ENCODE assay signal across 8 mouse cellular contexts in the genomic region with DNA sequence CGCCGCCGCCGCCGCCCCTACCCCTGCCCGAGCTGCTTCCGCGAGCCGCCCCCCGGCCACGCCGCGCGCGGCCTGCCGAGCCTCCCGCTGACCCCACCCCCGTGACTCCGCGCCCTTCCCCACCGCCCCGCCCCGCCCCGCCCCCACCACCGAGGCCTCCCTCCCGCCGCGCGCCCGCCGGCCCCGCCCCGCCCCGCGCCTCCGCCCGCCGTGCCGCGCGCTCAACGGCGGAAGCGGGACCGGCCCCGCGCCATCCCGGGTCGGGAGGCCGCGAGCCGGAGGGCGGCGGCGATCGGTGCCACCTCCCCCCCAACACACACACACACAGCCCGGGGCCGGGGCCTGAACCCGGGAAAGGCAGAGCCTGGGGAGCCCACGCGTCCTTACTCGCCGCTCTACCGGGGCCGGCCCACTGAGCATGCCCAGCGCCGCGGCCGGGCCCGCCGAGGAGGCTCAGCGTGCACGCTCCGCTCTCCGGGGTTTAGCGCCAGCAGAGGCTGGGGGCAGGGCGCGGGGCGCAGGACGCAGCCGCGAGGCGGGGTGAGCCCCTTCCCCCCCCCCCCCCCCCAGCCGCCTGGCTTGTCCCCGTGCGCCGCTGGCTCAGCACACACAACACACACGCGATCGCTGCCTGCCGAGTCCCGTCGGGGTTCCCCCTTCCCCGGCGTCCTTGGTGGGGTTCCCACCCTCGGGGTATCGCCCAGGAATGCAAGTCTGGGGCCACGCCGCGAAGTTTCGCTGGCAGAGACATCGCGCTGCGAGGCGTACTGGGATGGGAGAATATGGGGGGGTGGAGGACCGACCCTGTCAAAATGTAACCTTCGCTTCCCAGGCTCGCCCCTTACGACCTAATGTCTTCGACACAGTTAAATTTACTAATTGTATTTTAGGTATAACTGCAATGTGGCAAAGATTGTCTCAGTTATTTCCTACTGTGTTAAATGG. TPM values are rescaled to one million over a fixed set of nuclear protein-coding genes. Genes with fewer than 3 reads are reported as not detected.
A peak's percentile ranks its signal among the peaks of the same experiment; 100 is the strongest.
DNase-seq lines count a peak whose midpoint lies in the region; ATAC-seq lines count a peak whose summit lies in the region.

A gene (minus strand): TSS at position 496 of the 945 bp plus-strand sequence.

- DNase-seq in T-cell, adult 2 months (ENCODE audit: low spot score): peak; percentile 81
- DNase-seq in embryo, embryonic 10 days (ENCODE audit: low spot score): peak; percentile 80
- peak; percentile 87 for DNase-seq in gastrocnemius, postnatal 14 days
- DNase-seq in left cerebral cortex, postnatal 14 days (ENCODE audit: low spot score in 2 of 2): peak; percentile 85 to 88
- peak; percentile 89 for DNase-seq in right cerebral cortex, postnatal 25 days
- peak; percentile 63 to 79 for DNase-seq in urinary bladder, postnatal 36 days (ENCODE audit: low spot score in 2 of 2)

- intact Hi-C loops in gastrocnemius, postnatal 14 days (cut with DNase I; ENCODE audit: low total_unique reads): loop anchor here (10.0 kb wide), 1 partner anchor 270 kb away; no protein-coding TSS in a partner anchor
- intact Hi-C loops in left cerebral cortex, postnatal 14 days (cut with DNase I): loop anchor here (10.0 kb wide), 1 partner anchor 270 kb away; no protein-coding TSS in a partner anchor

- peak; percentile 52 for ATAC-seq in inflammation-experienced regulatory T-cells, adult 6 months
- ATAC-seq in megakaryocyte-erythroid progenitor cell, adult 5-6 weeks (replicated peaks; ENCODE audit: low FRiP score, low TSS enrichment, poor library complexity, severe bottlenecking): peak; percentile 47

RNA-seq across cellular contexts. Expression of the gene that starts here (rescaled TPM):
- total RNA-seq in gastrocnemius, postnatal 14 days (2021): 10 to 100 TPM; 52.2 to 60.6 TPM
- polyA plus RNA-seq in inflammation-experienced regulatory T-cells, adult 6 months (2017; shearing (Covaris generic)): 10 to 100 TPM; 37.6 to 61.9 (median 45.4) TPM
- 10 to 100 TPM; 53.1 to 60.0 TPM for total RNA-seq in left cerebral cortex, postnatal 14 days (2021)
- 148 and 172 TPM in 2 replicates for total RNA-seq in megakaryocyte-erythroid progenitor cell, adult 5-6 weeks (2014; fragmentation: Nextera tagmentation)
- 197 and 201 TPM in 2 replicates for total RNA-seq in megakaryocyte-erythroid progenitor cell, adult 5-6 weeks (2017)

Comparison
In these comparisons a context has a peak if more than half of its experiments do, and no peak if none do; other contexts are left out.
1. Peak in every context shown above with its lines: DNase-seq and ATAC-seq.